Mouse (Mus musculus) embryonic facial prominence, embryonic 13.5 days (tissue): ENCODE results near the gene Mlph. TPM values are rescaled to one million over a fixed set of nuclear protein-coding genes. Genes with fewer than 3 reads are reported as not detected.
A peak's percentile ranks its signal among the peaks of the same experiment; 100 is the strongest.

Experiments
- ATAC-seq: fragments of 200-750 bp; cut with Nextera tagmentation; 2 replicates; pipeline ENCODE4 v1.8.0; 2017; ENCODE audit warnings: low read depth; ENCODE audit not compliant: insufficient number of reproducible peaks, insufficient read depth, low FRiP score, low TSS enrichment
- H3K27ac ChIP-seq: fragments of 300-500 bp; sonication (generic); 2 replicates; pipeline ENCODE4 v1.5.1; 2015; ENCODE audit warnings: moderate library complexity, mild to moderate bottlenecking, inconsistent platforms
- H3K27me3 ChIP-seq: fragments of 300-500 bp; sonication (generic); 2 replicates; pipeline ENCODE4 v1.6.1; 2015; ENCODE audit warnings: mild to moderate bottlenecking, inconsistent platforms
- H3K36me3 ChIP-seq: fragments of 300-500 bp; sonication (generic); 2 replicates; pipeline ENCODE4 v1.6.1; 2015; ENCODE audit warnings: mild to moderate bottlenecking, inconsistent platforms
- H3K4me1 ChIP-seq: fragments of 300-500 bp; sonication (generic); 2 replicates; pipeline ENCODE4 v1.6.1; 2015; ENCODE audit warnings: inconsistent platforms
- H3K4me2 ChIP-seq: fragments of 300-500 bp; sonication (generic); 2 replicates; pipeline ENCODE4 v1.6.1; 2015; ENCODE audit warnings: moderate library complexity, mild to moderate bottlenecking, inconsistent platforms
- H3K4me3 ChIP-seq: fragments of 300-500 bp; sonication (generic); 2 replicates; pipeline ENCODE4 v1.5.1; 2015; ENCODE audit warnings: mild to moderate bottlenecking, inconsistent platforms
- H3K9ac ChIP-seq: fragments of 300-500 bp; sonication (generic); 2 replicates; pipeline ENCODE4 v1.6.1; 2015; ENCODE audit warnings: mild to moderate bottlenecking, inconsistent platforms
- H3K9me3 ChIP-seq: fragments of 300-500 bp; sonication (generic); 2 replicates; pipeline ENCODE4 v1.6.1; 2016; ENCODE audit warnings: inconsistent platforms
- WGBS: fragments of 180-500 bp; shearing (Covaris S2); methylation state at CpG from one replicate; pipeline ENCODE4 v1.1.7; 2015; ENCODE audit warnings: mixed read lengths; 5-methylcytosine and 5-hydroxymethylcytosine counted together
- polyA plus RNA-seq: library from polyadenylated mRNA; unstranded; fragments of >200 nt; fragmentation: Nextera tagmentation; extraction: Ambion mirVana; gene quantifications from 2 replicates; pipeline ENCODE4 v1.2.1, GENCODE M21; 2015

Mlph gene
- polyA plus RNA-seq, 1 experiment from 2014 or later: 0.60 TPM

GRCm38 (mm10) chr1:90898012-90898411, 16.9 kb upstream of the Mlph start:
- H3K4me3 ChIP-seq: no peak overlapping the region
- ATAC-seq: no peak
- no peaks in the 10 kb centered on the region for H3K27me3 ChIP-seq
- H3K4me1 ChIP-seq: peaks cover 32% of the 10 kb centered on the region
- H3K36me3 ChIP-seq: no peaks in the 10 kb centered on the region
- H3K9ac ChIP-seq: no peak overlapping the region
- no peaks in the 10 kb centered on the region for H3K9me3 ChIP-seq
- no peak overlapping the region for H3K4me2 ChIP-seq
- 34% methylated on average over 1 of the region's 1 CpGs for WGBS
- H3K27ac ChIP-seq: no peak overlapping the region

GRCm38 (mm10) chr1:90899816-90900215, 15.1 kb upstream of the Mlph start:
- WGBS: 94% methylated on average over 5 of the region's 5 CpGs
- no peak overlapping the region for H3K9ac ChIP-seq
- no peak overlapping the region for H3K27ac ChIP-seq
- peaks cover 50% of the 10 kb centered on the region for H3K4me1 ChIP-seq
- no peaks in the 10 kb centered on the region for H3K36me3 ChIP-seq
- no peaks in the 10 kb centered on the region for H3K9me3 ChIP-seq
- H3K27me3 ChIP-seq: no peaks in the 10 kb centered on the region
- ATAC-seq: no peak
- no peak overlapping the region for H3K4me3 ChIP-seq
- no peak overlapping the region for H3K4me2 ChIP-seq

- WGBS: 73% methylated on average over 6 of the region's 6 CpGs
- Histone ChIP-seq H3K36me3 (no peaks in the 10 kb centered on the region), H3K4me3 (no peak overlapping the region), H3K27me3 (no peaks in the 10 kb centered on the region), H3K9ac (no peak overlapping the region), H3K9me3 (no peaks in the 10 kb centered on the region), H3K27ac (no peak overlapping the region), H3K4me1 (peaks cover 50% of the 10 kb centered on the region), H3K4me2 (no peak overlapping the region)
- no peak for ATAC-seq
Observed at GRCm38 (mm10) chr1:90900406-90900805, 14.5 kb upstream of the Mlph start.

DNA sequence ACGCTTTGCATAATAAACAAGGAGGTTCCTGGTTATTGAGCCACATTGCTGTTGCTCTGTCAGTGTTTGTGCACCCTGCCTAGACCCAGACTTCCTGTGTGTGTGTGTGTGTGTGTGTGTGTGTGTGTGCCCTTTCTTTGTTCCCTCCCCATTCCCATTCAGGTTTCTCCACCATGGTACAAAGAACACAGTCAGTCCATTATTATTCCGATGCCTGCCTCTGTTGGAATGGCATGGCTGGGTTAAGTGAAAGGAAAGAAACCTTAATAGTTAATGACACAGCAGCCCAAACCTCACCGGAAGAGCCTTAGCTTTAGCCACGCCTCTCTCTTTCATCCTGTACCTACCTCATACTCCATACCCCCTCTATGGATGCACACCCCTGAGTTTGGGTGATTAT, 13.6 kb upstream of the Mlph start:
- H3K4me1 ChIP-seq: peaks cover 48% of the 10 kb centered on the region
- WGBS: 77% methylated on average over 4 of the region's 4 CpGs

DNA sequence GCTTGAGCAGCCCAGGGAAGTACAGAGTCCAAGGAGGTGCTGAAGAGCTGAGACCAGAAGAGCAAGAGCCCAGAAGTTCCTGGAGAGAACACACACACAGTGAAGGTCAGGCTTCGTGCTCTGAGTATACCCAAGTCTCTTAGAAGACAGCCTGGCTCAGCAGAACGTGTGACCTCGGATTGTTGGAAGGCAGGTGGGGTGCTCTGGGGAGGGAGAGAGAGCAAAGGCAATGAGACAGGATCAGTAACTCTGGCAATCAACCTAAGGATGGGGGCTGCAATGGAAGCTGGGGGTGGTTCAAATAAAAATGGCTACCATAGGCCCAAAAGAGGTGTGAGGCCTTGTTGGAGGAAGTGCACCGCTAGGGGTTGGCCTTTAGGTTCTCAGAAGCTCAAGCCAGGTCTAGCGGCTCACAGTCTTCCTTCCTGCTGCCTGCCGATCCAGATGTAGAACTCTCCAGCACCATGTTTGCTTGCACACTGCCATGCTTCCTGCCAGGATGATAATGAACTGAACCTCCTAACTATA, 13.1 kb upstream of the Mlph start:
- no peaks in the 10 kb centered on the region for H3K36me3 ChIP-seq
- no peak overlapping the region for H3K9ac ChIP-seq
- no peak overlapping the region for H3K4me2 ChIP-seq
- H3K27me3 ChIP-seq: no peaks in the 10 kb centered on the region
- 90% methylated on average over 6 of the region's 6 CpGs for WGBS
- no peak overlapping the region for H3K4me3 ChIP-seq
- ATAC-seq: no peak
- H3K27ac ChIP-seq: no peak overlapping the region
- H3K9me3 ChIP-seq: no peaks in the 10 kb centered on the region
- H3K4me1 ChIP-seq: peaks cover 48% of the 10 kb centered on the region

More for the DNA sequence above, 13.6 kb upstream of the Mlph start:
- no peak for ATAC-seq
- H3K9me3 ChIP-seq: no peaks in the 10 kb centered on the region
- no peak overlapping the region for H3K4me2 ChIP-seq
- no peaks in the 10 kb centered on the region for H3K27me3 ChIP-seq
- no peak overlapping the region for H3K9ac ChIP-seq
- no peaks in the 10 kb centered on the region for H3K36me3 ChIP-seq
- no peak overlapping the region for H3K4me3 ChIP-seq
- H3K27ac ChIP-seq: no peak overlapping the region

DNA sequence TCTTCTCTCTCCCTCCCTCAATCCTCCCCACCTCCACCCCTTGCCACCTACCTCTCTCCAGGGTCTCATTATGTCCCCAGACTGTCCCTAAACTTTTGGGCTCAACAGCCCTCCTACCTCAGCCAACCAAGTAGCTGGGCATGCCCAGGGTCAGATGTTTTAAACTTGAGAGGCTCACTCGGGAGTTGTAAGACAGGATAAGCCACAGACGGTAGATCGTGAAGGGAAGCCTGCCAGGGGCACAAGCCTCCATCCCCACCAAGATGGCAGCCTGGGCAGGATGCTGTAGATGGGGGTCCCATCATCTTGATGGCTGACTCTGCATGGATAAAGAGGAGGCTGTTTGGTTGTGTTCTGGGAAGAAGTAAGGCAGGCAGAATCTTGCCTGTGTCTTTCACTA, 12.1 kb upstream of the Mlph start:
- no peaks in the 10 kb centered on the region for H3K9me3 ChIP-seq
- 0 out of 2 replicates have a peak overlapping the region, but pooled peaks have one; percentile 30 for H3K27ac ChIP-seq
- no peak overlapping the region for H3K4me2 ChIP-seq
- WGBS: 80% methylated on average over 3 of the region's 3 CpGs
- H3K27me3 ChIP-seq: no peaks in the 10 kb centered on the region
- no peak overlapping the region for H3K4me3 ChIP-seq
- H3K9ac ChIP-seq: no peak overlapping the region
- H3K36me3 ChIP-seq: no peaks in the 10 kb centered on the region
- H3K4me1 ChIP-seq: peaks cover 47% of the 10 kb centered on the region
- ATAC-seq: no peak

GRCm38 (mm10) chr1:90903211-90903945, 11.5 kb upstream of the Mlph start:
- Histone ChIP-seq H3K36me3 (no peaks in the 10 kb centered on the region), H3K9ac (no peak overlapping the region), H3K27ac (peak overlapping the region; percentile 89), H3K27me3 (no peaks in the 10 kb centered on the region), H3K4me2 (peak overlapping the region; percentile 26; the same call in 1 of the 2 replicates), H3K4me1 (peaks cover 42% of the 10 kb centered on the region), H3K4me3 (no peak overlapping the region), H3K9me3 (no peaks in the 10 kb centered on the region)
- no peak for ATAC-seq
- 49% methylated on average over 3 of the region's 3 CpGs for WGBS

GRCm38 (mm10) chr1:90903971-90904458, 10.9 kb upstream of the Mlph start:
- Histone ChIP-seq H3K4me1 (peaks cover 40% of the 10 kb centered on the region), H3K9ac (no peak overlapping the region), H3K27ac (peak overlapping the region; percentile 89), H3K9me3 (no peaks in the 10 kb centered on the region), H3K36me3 (no peaks in the 10 kb centered on the region), H3K4me2 (peak overlapping the region; percentile 26; the same call in 1 of the 2 replicates), H3K4me3 (no peak overlapping the region), H3K27me3 (no peaks in the 10 kb centered on the region)
- 29% methylated on average over 8 of the region's 8 CpGs for WGBS
- ATAC-seq: no peak

DNA sequence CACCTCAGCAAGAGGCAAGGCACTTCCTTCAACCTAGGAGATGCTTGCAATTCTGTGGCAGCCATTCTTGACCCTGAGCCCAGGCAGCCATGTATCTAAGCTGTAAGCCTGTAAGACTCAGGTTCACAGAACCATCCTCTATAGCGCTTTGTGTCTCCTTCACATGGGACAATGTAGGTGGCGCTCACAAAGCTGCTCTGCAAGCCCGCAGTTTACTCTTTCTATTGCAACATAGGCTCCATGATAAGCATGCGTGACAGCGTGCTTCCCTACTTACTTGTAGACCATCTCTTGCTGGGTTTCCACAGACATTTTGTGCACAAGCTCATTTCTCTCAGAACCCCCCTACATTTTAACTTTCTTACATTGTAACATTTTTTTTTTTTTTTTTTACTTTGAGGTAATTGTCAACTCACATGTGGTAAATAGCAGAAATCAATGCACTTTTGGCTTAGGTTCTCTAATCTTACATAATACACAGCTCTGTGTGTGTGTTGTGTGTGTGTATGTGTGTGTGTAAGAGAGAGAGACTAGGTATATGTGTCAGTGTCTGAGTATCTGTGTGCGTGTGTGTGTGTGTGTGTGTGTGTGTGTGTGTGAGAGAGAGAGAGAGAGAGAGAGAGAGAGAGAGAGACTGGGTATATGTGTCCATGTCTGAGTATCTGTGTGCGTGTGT, 10.0 kb upstream of the Mlph start:
- H3K27ac ChIP-seq: peak overlapping the region; percentile 89
- no peaks in the 10 kb centered on the region for H3K36me3 ChIP-seq
- H3K4me3 ChIP-seq: no peak overlapping the region
- H3K4me1 ChIP-seq: peaks cover 48% of the 10 kb centered on the region
- H3K9ac ChIP-seq: no peak overlapping the region
- WGBS: 84% methylated on average over 7 of the region's 7 CpGs
- no peaks in the 10 kb centered on the region for H3K9me3 ChIP-seq
- H3K4me2 ChIP-seq: no peak overlapping the region
- no peaks in the 10 kb centered on the region; the same call in 1 of the 2 replicates for H3K27me3 ChIP-seq
- ATAC-seq: no peak

DNA sequence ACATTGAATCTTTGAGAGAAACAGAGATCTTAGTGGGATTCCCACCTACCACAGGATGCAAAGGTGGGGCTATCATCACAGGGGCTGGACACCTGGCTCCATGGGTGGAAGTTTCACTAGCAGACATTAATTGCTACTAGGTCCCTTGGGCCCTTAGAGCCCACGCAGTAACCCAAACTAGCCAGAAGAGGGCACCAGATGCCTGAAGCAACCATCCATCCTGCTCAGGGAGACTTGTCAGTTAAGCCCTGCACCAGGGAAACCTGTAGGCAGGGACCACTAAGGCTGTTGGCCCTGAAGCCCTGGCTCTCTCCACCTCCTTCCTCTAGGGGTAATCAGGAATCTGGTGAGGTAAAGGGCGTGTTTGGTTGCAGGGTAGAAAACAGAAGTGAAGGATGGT, 8.5 kb upstream of the Mlph start:
- Histone ChIP-seq H3K36me3 (no peaks in the 10 kb centered on the region), H3K9me3 (no peaks in the 10 kb centered on the region), H3K27ac (no peak overlapping the region), H3K9ac (no peak overlapping the region), H3K4me2 (no peak overlapping the region), H3K4me1 (peaks cover 54% of the 10 kb centered on the region), H3K27me3 (no peaks in the 10 kb centered on the region; the same call in 1 of the 2 replicates), H3K4me3 (no peak overlapping the region)
- ATAC-seq: no peak
- WGBS: 22% methylated on average over 2 of the region's 2 CpGs

GRCm38 (mm10) chr1:90909161-90909560, 5.7 kb upstream of the Mlph start:
- Histone ChIP-seq H3K9me3 (no peaks in the 10 kb centered on the region), H3K4me1 (peaks cover 40% of the 10 kb centered on the region), H3K4me3 (no peak overlapping the region), H3K27me3 (peaks cover 3% of the 10 kb centered on the region; the same call in 1 of the 2 replicates), H3K9ac (no peak overlapping the region), H3K4me2 (peak overlapping the region; percentile 22; the same call in 1 of the 2 replicates), H3K27ac (peak overlapping the region; percentile 52; the same call in 1 of the 2 replicates), H3K36me3 (no peaks in the 10 kb centered on the region)
- ATAC-seq: no peak; the same call in 1 of the 2 replicates
